Mouse (Mus musculus) liver, embryonic 14.5 days (tissue): ENCODE measurements around the gene Zfand2a. TPM values are rescaled to one million over a fixed set of nuclear protein-coding genes. Genes with fewer than 3 reads are reported as not detected.

Experiments used
- ATAC-seq: fragments of 200-750 bp; cut with Nextera tagmentation; 2 replicates; pipeline ENCODE4 v1.8.0; 2017; ENCODE audit warnings: moderate number of reproducible peaks, mild to moderate bottlenecking, moderate library complexity; ENCODE audit not compliant: insufficient read depth
- DNase-seq, 3 experiments: peaks; one replicate each; pipeline ENCODE4 v3.0.0-alpha.2; 2012 to 2013; ENCODE audit warnings: low read depth in 3 of 3, low spot score in 3 of 3
- H3K27ac ChIP-seq: fragments of 300-500 bp; sonication (generic); 2 replicates; pipeline ENCODE4 v1.5.1; 2014; ENCODE audit warnings: moderate library complexity, mild to moderate bottlenecking, control low read depth, inconsistent platforms
- H3K27me3 ChIP-seq: fragments of 300-500 bp; sonication (generic); 2 replicates; pipeline ENCODE4 v1.6.1; 2014; ENCODE audit warnings: mild to moderate bottlenecking, low read length, moderate library complexity; ENCODE audit not compliant: control insufficient read depth, insufficient read depth
- H3K36me3 ChIP-seq: fragments of 300-500 bp; sonication (generic); replicated peaks from 2 replicates; pipeline ENCODE4 v1.6.1; 2014; ENCODE audit warnings: low read depth; ENCODE audit not compliant: control insufficient read depth, insufficient read depth
- H3K4me1 ChIP-seq, 2 experiments: fragments of 200-500 bp in 1 of 2; fragments of 300-500 bp in 1 of 2; sonication (generic) in 1 of 2; replicated peaks; 2 replicates each; pipeline ENCODE4 v1.6.1; 2012 to 2014; ENCODE audit warnings: antibody characterized with exemption in 1 of 2, inconsistent platforms in 1 of 2, low read length in 1 of 2; ENCODE audit not compliant: control insufficient read depth in 2 of 2, insufficient read depth in 2 of 2
- H3K4me2 ChIP-seq: fragments of 300-500 bp; sonication (generic); 2 replicates; pipeline ENCODE4 v1.6.1; 2014; ENCODE audit warnings: low read depth, mild to moderate bottlenecking, control low read depth, moderate library complexity
- H3K4me3 ChIP-seq, 2 experiments: fragments of 200-500 bp in 1 of 2; fragments of 300-500 bp in 1 of 2; sonication (generic) in 1 of 2; 2 replicates each; pipeline ENCODE4 v1.5.1; 2012 to 2014; ENCODE audit warnings: low read depth in 2 of 2, low read length in 2 of 2, mild to moderate bottlenecking in 2 of 2, control low read depth in 1 of 2, inconsistent platforms in 1 of 2, moderate library complexity in 1 of 2; ENCODE audit not compliant: insufficient read depth in 1 of 2
- H3K9ac ChIP-seq: fragments of 300-500 bp; sonication (generic); replicated peaks from 2 replicates; pipeline ENCODE4 v1.6.1; 2014; ENCODE audit warnings: mild to moderate bottlenecking, control low read depth, moderate library complexity
- H3K9me3 ChIP-seq: fragments of 300-500 bp; sonication (generic); 2 replicates; pipeline ENCODE4 v1.6.1; 2016; ENCODE audit warnings: low read length, mixed read lengths; ENCODE audit not compliant: control insufficient read depth
- CTCF ChIP-seq: IDR thresholded peaks from 2 replicates; pipeline ENCODE4 v1.5.1; 2016; ENCODE audit warnings: antibody characterized with exemption, low read depth, control low read depth
- EP300 ChIP-seq: IDR thresholded peaks from 2 replicates; pipeline ENCODE4 v1.6.1; 2016; ENCODE audit warnings: antibody characterized with exemption, low read depth
- WGBS: fragments of 180-500 bp; shearing (Covaris S2); extraction: QIAGEN DNeasy Blood & Tissue Kit; methylation state at CpG from one replicate; pipeline ENCODE4 v1.1.7; 2014; ENCODE audit not compliant: insufficient replicate concordance; 5-methylcytosine and 5-hydroxymethylcytosine counted together
- polyA plus RNA-seq, 2 experiments: library from polyadenylated mRNA; depleted of rRNA in 1 of 2; stranded (reverse) in 1 of 2; unstranded in 1 of 2; fragments of >200 nt; fragmentation: Nextera tagmentation in 1 of 2; extraction: Ambion mirVana in 1 of 2; gene quantifications; 2 replicates each; pipeline versions ENCODE4 v1.2.1 to v1.2.3; 2012 to 2014

The Zfand2a gene
- polyA plus RNA-seq, 2 experiments, result 1.4 to 3.2 TPM

DNA sequence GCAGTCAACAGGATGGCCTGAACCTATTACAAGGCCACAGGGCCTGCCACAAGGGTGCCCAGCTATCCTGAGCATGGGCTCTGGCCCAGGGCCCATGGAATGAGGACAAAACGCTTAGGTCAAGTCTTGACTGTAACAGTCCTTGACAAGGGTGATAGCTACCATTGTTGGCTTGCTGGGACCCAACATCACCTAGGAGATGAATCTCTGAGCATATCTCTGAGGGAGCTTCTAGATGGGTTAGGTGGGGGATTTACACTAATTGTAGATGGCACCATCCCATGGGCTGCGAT lies 42.7 kb downstream of the Zfand2a start:
- H3K27me3 ChIP-seq, result no peaks in the 10 kb centered on the region
- ATAC-seq, result no peak
- H3K9ac ChIP-seq, result no peak overlapping the region
- no peak overlapping the region for H3K4me2 ChIP-seq
- TF ChIP-seq CTCF (no peak), EP300 (no peak)
- WGBS, result 78% methylated on average over 2 of the region's 2 CpGs
- no peak overlapping the region for H3K4me3 ChIP-seq
- no peak for DNase-seq
- no peaks in the 10 kb centered on the region for H3K36me3 ChIP-seq
- no peaks in the 10 kb centered on the region for H3K4me1 ChIP-seq
- H3K27ac ChIP-seq, result no peak overlapping the region
- no peaks in the 10 kb centered on the region for H3K9me3 ChIP-seq

DNA sequence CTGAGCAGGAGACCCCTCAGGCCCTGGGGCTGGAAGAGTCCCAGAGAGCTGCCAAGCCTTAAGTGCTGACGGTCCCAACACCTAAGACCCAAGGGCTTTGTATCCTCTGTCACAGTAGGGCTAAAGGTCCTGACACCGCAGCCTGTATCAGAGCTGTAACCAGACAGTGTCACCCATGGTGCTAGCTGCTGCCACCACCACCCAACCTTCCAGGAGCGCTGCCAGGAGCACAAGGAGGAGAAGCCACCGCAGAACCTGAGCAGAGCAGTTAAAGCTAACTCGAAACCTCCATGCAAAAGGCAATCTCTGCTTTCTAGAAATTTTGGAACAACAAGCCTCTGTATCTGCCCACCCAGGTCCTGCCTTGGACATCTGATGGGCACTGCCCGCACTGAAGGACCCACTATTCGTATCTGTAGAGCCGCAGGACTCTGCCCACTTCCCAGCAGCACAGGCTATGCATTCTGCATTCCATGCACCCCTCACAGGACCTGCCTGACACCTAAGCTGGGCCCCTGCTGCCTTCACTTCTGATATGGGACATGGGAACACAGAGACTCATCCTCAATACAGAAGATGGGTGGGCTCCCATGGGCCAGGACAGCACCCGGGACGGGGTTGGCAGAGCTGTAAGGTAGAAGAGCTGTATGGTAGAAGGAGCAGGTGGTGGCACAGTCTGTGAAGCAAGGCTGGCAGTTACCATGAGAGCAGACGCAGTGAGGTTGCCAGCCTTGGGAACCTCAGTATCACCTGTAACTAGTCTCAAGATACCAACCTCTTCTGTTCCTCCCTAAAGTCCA lies 43.2 kb downstream of the Zfand2a start:
- no peak overlapping the region for H3K4me2 ChIP-seq
- no peak overlapping the region for H3K27ac ChIP-seq
- ATAC-seq, result no peak
- 73% methylated on average over 11 of the region's 11 CpGs for WGBS
- H3K4me3 ChIP-seq, result no peak overlapping the region
- no peak overlapping the region for H3K9ac ChIP-seq
- DNase-seq, result no peak
- no peaks in the 10 kb centered on the region for H3K4me1 ChIP-seq
- no peaks in the 10 kb centered on the region for H3K36me3 ChIP-seq
- no peak for TF ChIP-seq CTCF
- no peak for TF ChIP-seq EP300
- no peaks in the 10 kb centered on the region for H3K27me3 ChIP-seq
- no peaks in the 10 kb centered on the region for H3K9me3 ChIP-seq

DNA sequence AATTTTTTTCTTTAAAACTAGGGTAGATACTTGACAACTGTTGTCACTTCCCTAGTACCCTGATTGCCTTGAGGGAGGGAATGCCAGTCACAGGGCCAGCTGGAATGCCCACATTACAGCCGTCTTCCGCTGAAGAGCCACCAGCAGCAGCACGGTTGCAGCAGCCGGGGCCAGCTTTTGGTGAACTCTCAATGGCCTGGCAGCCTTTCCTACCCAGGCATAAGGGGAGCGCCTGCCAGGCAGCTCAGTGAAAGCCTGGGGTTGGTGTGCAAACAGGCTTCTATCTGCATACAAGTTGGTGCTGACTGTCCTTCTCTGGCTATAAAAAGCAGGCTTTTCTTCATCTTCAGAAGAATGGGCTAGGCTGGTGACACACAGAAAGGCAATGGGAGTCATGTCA lies 43.9 kb downstream of the Zfand2a start:
- no peak overlapping the region for H3K27ac ChIP-seq
- no peak overlapping the region for H3K9ac ChIP-seq
- H3K4me3 ChIP-seq, result no peak overlapping the region
- no peak for ATAC-seq
- H3K27me3 ChIP-seq, result no peaks in the 10 kb centered on the region
- H3K36me3 ChIP-seq, result no peaks in the 10 kb centered on the region
- no peaks in the 10 kb centered on the region for H3K9me3 ChIP-seq
- no peak for DNase-seq
- no peaks in the 10 kb centered on the region for H3K4me1 ChIP-seq
- TF ChIP-seq EP300 (no peak), CTCF (no peak)
- WGBS, result 77% methylated on average over 5 of the region's 5 CpGs
- no peak overlapping the region for H3K4me2 ChIP-seq

DNA sequence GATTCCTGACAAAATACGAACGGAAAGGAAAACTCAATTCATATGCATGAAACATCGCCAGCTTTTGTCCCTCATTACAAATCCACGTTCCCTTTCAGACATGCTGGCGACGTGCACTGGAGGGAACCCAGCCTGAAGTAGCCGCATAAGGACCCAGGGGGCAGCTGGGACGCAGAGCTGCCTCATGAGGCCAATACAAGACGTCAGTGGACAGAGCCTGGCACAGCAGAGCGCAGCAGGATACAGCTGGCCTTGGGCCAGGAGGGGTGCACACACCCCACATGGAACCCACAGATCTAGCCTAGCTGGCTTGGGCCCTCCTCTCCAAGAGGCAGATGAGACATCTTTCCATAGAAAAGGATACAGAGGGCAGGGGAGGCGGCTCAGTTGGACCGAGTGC lies 45.9 kb downstream of the Zfand2a start:
- 74% methylated on average over 12 of the region's 12 CpGs for WGBS
- Histone ChIP-seq H3K9me3 (no peaks in the 10 kb centered on the region), H3K27me3 (no peaks in the 10 kb centered on the region), H3K27ac (no peak overlapping the region), H3K36me3 (no peaks in the 10 kb centered on the region), H3K9ac (no peak overlapping the region), H3K4me1 (no peaks in the 10 kb centered on the region), H3K4me3 (no peak overlapping the region), H3K4me2 (no peak overlapping the region)
- no peak for DNase-seq
- no peak for TF ChIP-seq EP300
- TF ChIP-seq CTCF, result no peak
- no peak for ATAC-seq

DNA sequence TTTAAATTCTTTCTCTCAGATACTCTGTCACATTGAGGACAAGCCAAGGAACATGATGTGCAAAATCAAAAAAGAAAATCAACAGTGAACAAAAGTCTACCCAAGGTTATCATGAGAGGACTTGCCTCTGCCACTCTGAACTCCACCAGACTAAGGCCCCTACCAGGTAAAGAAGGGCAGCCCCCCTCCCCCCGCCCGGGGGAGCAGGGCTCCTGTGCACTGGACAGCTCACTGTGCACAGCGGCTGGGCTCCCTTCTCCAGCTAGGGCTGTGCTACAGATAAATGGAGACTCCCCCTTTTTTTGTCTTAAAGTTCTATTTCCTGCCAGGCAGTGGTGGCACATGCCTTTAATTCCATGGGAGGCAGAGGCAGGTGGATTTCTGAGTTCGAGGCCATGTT lies 46.6 kb downstream of the Zfand2a start:
- no peaks in the 10 kb centered on the region for H3K36me3 ChIP-seq
- H3K4me1 ChIP-seq, result no peaks in the 10 kb centered on the region
- H3K9ac ChIP-seq, result no peak overlapping the region
- H3K4me2 ChIP-seq, result no peak overlapping the region
- no peaks in the 10 kb centered on the region for H3K9me3 ChIP-seq
- no peaks in the 10 kb centered on the region for H3K27me3 ChIP-seq
- WGBS, result 75% methylated on average over 4 of the region's 4 CpGs
- DNase-seq (no peak), ATAC-seq (no peak)
- TF ChIP-seq EP300 (no peak), CTCF (no peak)
- H3K27ac ChIP-seq, result no peak overlapping the region
- no peak overlapping the region for H3K4me3 ChIP-seq
